Mouse (Mus musculus) liver, adult 2 months (tissue): ENCODE results near the gene Mccc1.

Experiments
- CTCF ChIP-seq: fragments of 200-500 bp; IDR thresholded peaks from 2 replicates; pipeline ENCODE4 v1.5.1; 2011; ENCODE audit warnings: low read depth, low read length, control low read depth
- POLR2A ChIP-seq: fragments of 200-500 bp; IDR thresholded peaks from 2 replicates; pipeline ENCODE4 v1.6.1; 2011; ENCODE audit warnings: low read length, control low read depth; ENCODE audit not compliant: insufficient read depth; ENCODE audit errors: extremely low read depth

- no peak for TF ChIP-seq CTCF
- no peak for TF ChIP-seq POLR2A
Measured at GRCm38 (mm10) chr3:35923495-35923894, 77.0 kb downstream of the Mccc1 start.
